Mouse (Mus musculus): Measurements from ENCODE around the gene Pgap2. TPM values are rescaled to one million over a fixed set of nuclear protein-coding genes. Genes with fewer than 3 reads are reported as not detected.

Pgap2 gene
- polyA plus RNA-seq (2015; fragmentation: Illumina TruSeq; extraction: RNeasy Lipid Tissue Mini Kit (QIAGEN cat#74804); ENCODE audit: insufficient read depth, low replicate concordance), result 53.8 TPM

GRCm38 (mm10) chr7:102209756-102210721, at the start of gene Pgap2, which contains the start of gene Nup98:
Pgap2 (plus strand) TSS chr7:102210208.
Nup98 (minus strand) TSS chr7:102210176.

GRCm38 (mm10) chr7:102255954-102256353, 45.9 kb downstream of the Pgap2 start, which contains the start of gene Rhog:
Rhog (minus strand) TSS chr7:102256054.

DNA sequence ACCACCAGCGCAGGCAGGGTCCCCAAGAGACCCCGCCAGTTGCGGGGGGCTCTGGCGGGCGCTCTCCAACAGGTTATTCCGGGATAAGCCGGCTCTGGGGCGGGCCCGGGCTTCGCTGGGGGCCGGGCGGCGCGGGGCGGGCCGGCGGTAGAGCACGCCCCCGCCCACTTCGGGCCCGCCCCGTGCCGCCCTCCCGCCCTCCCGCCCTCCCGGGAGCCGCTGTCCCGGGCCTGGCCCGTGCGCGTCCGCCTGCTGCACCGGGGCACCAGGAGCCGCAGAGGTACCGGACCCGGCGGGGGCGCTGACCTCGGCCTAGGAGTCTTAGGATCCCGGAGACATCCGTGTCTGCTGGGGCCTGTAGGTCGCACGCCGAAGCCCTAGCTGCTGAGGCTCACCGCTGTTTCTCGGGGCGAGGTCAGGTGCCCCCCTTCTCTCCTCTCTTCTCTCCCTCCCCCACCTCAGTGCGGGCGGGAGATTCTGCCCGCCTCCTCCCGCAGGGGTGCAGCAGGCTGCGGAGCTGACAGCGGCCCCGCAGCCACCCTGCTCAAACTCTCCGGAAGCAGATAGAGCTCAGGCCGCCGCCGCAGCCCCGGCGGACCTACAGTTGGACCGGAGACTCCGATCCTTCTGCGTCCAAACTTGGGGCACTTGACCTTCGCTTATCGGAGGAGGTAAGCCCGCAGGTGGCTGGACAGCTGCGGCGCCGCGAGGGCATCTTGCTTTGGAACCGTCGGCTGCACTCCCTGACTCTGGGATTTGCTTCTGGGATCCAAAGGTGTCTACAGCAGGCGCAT, 57.8 kb downstream of the Pgap2 start, which contains the start of gene Stim1:
TSS of gene Stim1 (plus strand) at position 206 of the 794 bp plus-strand sequence.

Other genes starting within 250 kb of the Pgap2 start
- gene Il18bp, start 191.5 kb upstream of the Pgap2 start, polyA plus RNA-seq (2015; fragmentation: Illumina TruSeq; extraction: RNeasy Lipid Tissue Mini Kit (QIAGEN cat#74804); ENCODE audit: insufficient read depth, low replicate concordance), result 37.4 TPM
- gene Rnf121, start 144.7 kb upstream of the Pgap2 start, polyA plus RNA-seq (2015; fragmentation: Illumina TruSeq; extraction: RNeasy Lipid Tissue Mini Kit (QIAGEN cat#74804); ENCODE audit: insufficient read depth, low replicate concordance), result 23.6 TPM
- gene Xndc1, start 144.7 kb upstream of the Pgap2 start, polyA plus RNA-seq (2015; fragmentation: Illumina TruSeq; extraction: RNeasy Lipid Tissue Mini Kit (QIAGEN cat#74804); ENCODE audit: insufficient read depth, low replicate concordance), result 54.1 TPM
- gene Xntrpc, start 144.5 kb upstream of the Pgap2 start, polyA plus RNA-seq (2015; fragmentation: Illumina TruSeq; extraction: RNeasy Lipid Tissue Mini Kit (QIAGEN cat#74804); ENCODE audit: insufficient read depth, low replicate concordance), result 1.5 TPM
- gene Trpc2, start 127.1 kb upstream of the Pgap2 start, polyA plus RNA-seq (2015; fragmentation: Illumina TruSeq; extraction: RNeasy Lipid Tissue Mini Kit (QIAGEN cat#74804); ENCODE audit: insufficient read depth, low replicate concordance), result not detected
- not detected for gene Art1, start 108.5 kb upstream of the Pgap2 start, polyA plus RNA-seq (2015; fragmentation: Illumina TruSeq; extraction: RNeasy Lipid Tissue Mini Kit (QIAGEN cat#74804); ENCODE audit: insufficient read depth, low replicate concordance)
- not detected for gene Art5, start 100.7 kb upstream of the Pgap2 start, polyA plus RNA-seq (2015; fragmentation: Illumina TruSeq; extraction: RNeasy Lipid Tissue Mini Kit (QIAGEN cat#74804); ENCODE audit: insufficient read depth, low replicate concordance)
- gene Chrna10, start 93.4 kb upstream of the Pgap2 start, polyA plus RNA-seq (2015; fragmentation: Illumina TruSeq; extraction: RNeasy Lipid Tissue Mini Kit (QIAGEN cat#74804); ENCODE audit: insufficient read depth, low replicate concordance), result not detected
- 47.2 TPM for gene Nup98, start within 50 bp of the Pgap2 start, polyA plus RNA-seq (2015; fragmentation: Illumina TruSeq; extraction: RNeasy Lipid Tissue Mini Kit (QIAGEN cat#74804); ENCODE audit: insufficient read depth, low replicate concordance)
- 113 TPM for gene Rhog, start 45.8 kb downstream of the Pgap2 start, polyA plus RNA-seq (2015; fragmentation: Illumina TruSeq; extraction: RNeasy Lipid Tissue Mini Kit (QIAGEN cat#74804); ENCODE audit: insufficient read depth, low replicate concordance)
- gene Stim1, start 57.6 kb downstream of the Pgap2 start, polyA plus RNA-seq (2015; fragmentation: Illumina TruSeq; extraction: RNeasy Lipid Tissue Mini Kit (QIAGEN cat#74804); ENCODE audit: insufficient read depth, low replicate concordance), result 39.5 TPM
- 55.2 TPM for gene Rrm1, start 231.5 kb downstream of the Pgap2 start, polyA plus RNA-seq (2015; fragmentation: Illumina TruSeq; extraction: RNeasy Lipid Tissue Mini Kit (QIAGEN cat#74804); ENCODE audit: insufficient read depth, low replicate concordance)